Mouse (Mus musculus): ENCODE results near the gene Mroh8.

GRCm38 (mm10) chr2:157325238-157325637 lies 45.9 kb upstream of the Mroh8 start:
- no peak for TF ChIP-seq POLR2A (IDR thresholded peaks at IDR 0.05; ENCODE audit: borderline replicate concordance, insufficient read depth, low read length)
- no peak for TF ChIP-seq CTCF (IDR thresholded peaks at IDR 0.05; ENCODE audit: borderline replicate concordance, insufficient read depth, low read depth, low read length)
